Mouse (Mus musculus) stomach, postnatal 0 days (tissue): Measurements from ENCODE around the gene Thsd4. TPM values are rescaled to one million over a fixed set of nuclear protein-coding genes. Genes with fewer than 3 reads are reported as not detected.

Experiments
- ATAC-seq: fragments of 200-750 bp; cut with Nextera tagmentation; 2 replicates; pipeline ENCODE4 v1.8.0; 2017; ENCODE audit not compliant: low FRiP score, low TSS enrichment
- DNase-seq: peaks from one replicate; pipeline ENCODE4 v3.0.0-alpha.2; 2016; ENCODE audit warnings: low spot score
- H3K27ac ChIP-seq: fragments of 300-500 bp; sonication (generic); replicated peaks from 2 replicates; pipeline ENCODE4 v1.5.1; 2014; ENCODE audit warnings: mild to moderate bottlenecking, control low read depth
- H3K27me3 ChIP-seq: fragments of 300-500 bp; sonication (generic); 2 replicates; pipeline ENCODE4 v1.6.1; 2014; ENCODE audit warnings: low read length; ENCODE audit not compliant: control insufficient read depth, insufficient read depth
- H3K36me3 ChIP-seq: fragments of 300-500 bp; sonication (generic); 2 replicates; pipeline ENCODE4 v1.6.1; 2014; ENCODE audit warnings: low read length, mixed read lengths; ENCODE audit not compliant: control insufficient read depth, insufficient read depth
- H3K4me1 ChIP-seq: fragments of 300-500 bp; sonication (generic); replicated peaks from 2 replicates; pipeline ENCODE4 v1.6.1; 2014; ENCODE audit warnings: antibody characterized with exemption; ENCODE audit not compliant: control insufficient read depth, insufficient read depth
- H3K4me2 ChIP-seq: fragments of 300-500 bp; sonication (generic); replicated peaks from 2 replicates; pipeline ENCODE4 v1.6.1; 2014; ENCODE audit warnings: low read depth, mild to moderate bottlenecking, control low read depth, moderate library complexity
- H3K4me3 ChIP-seq: fragments of 300-500 bp; sonication (generic); 2 replicates; pipeline ENCODE4 v1.5.1; 2014; ENCODE audit warnings: low read depth, low read length, control low read depth
- H3K9ac ChIP-seq: fragments of 300-500 bp; sonication (generic); 2 replicates; pipeline ENCODE4 v1.6.1; 2014; ENCODE audit warnings: mild to moderate bottlenecking, low read length, control low read depth, mixed read lengths
- H3K9me3 ChIP-seq: fragments of 300-500 bp; sonication (generic); 2 replicates; pipeline ENCODE4 v1.6.1; 2016; ENCODE audit warnings: low read length; ENCODE audit not compliant: control insufficient read depth
- CTCF ChIP-seq: IDR thresholded peaks from 2 replicates; pipeline ENCODE4 v1.5.1; 2016; ENCODE audit warnings: antibody characterized with exemption, low read depth, mild to moderate bottlenecking, moderate library complexity
- EP300 ChIP-seq: optimal IDR thresholded peaks from 2 replicates; pipeline ENCODE3; 2016; ENCODE audit warnings: antibody characterized with exemption
- WGBS: fragments of 180-500 bp; shearing (Covaris S2); extraction: QIAGEN DNeasy Blood & Tissue Kit; methylation state at CpG from one replicate; pipeline ENCODE4 v1.1.7; 2014; 5-methylcytosine and 5-hydroxymethylcytosine counted together
- polyA plus RNA-seq: library from polyadenylated mRNA; unstranded; fragments of >200 nt; fragmentation: Nextera tagmentation; extraction: Ambion mirVana; gene quantifications from 2 replicates; pipeline ENCODE4 v1.2.1, GENCODE M21; 2015

Thsd4 gene
- polyA plus RNA-seq, 1 experiment from 2014 or later: 10.7 TPM

GRCm38 (mm10) chr9:60561641-60562289 is 39.9 kb upstream of the Thsd4 start:
- no peaks in the 10 kb centered on the region for H3K27me3 ChIP-seq
- H3K4me2 ChIP-seq: 0 out of 2 replicates have a peak overlapping the region, but pooled peaks have one; percentile 34
- H3K4me3 ChIP-seq: no peak overlapping the region
- H3K27ac ChIP-seq: no peak overlapping the region
- ATAC-seq (no peak), DNase-seq (no peak)
- WGBS: 49% methylated on average over 9 of the region's 9 CpGs
- no peaks in the 10 kb centered on the region for H3K36me3 ChIP-seq
- no peak overlapping the region for H3K9ac ChIP-seq
- TF ChIP-seq EP300: no peak
- no peak for TF ChIP-seq CTCF
- 0 out of 2 replicates have a peak, but pooled peaks cover 4% of the 10 kb centered on the region for H3K4me1 ChIP-seq
- H3K9me3 ChIP-seq: no peaks in the 10 kb centered on the region

- no peak overlapping the region for H3K9ac ChIP-seq
- no peak overlapping the region for H3K4me3 ChIP-seq
- H3K36me3 ChIP-seq: no peaks in the 10 kb centered on the region
- no peaks in the 10 kb centered on the region for H3K27me3 ChIP-seq
- H3K4me1 ChIP-seq: 0 out of 2 replicates have a peak, but pooled peaks cover 4% of the 10 kb centered on the region
- ATAC-seq (no peak), DNase-seq (no peak)
- H3K4me2 ChIP-seq: no peak overlapping the region
- WGBS: 79% methylated on average over 3 of the region's 3 CpGs
- no peak overlapping the region for H3K27ac ChIP-seq
- no peaks in the 10 kb centered on the region for H3K9me3 ChIP-seq
- no peak for TF ChIP-seq CTCF
- no peak for TF ChIP-seq EP300
These were observed 36.7 kb upstream of the Thsd4 start for GRCm38 (mm10) chr9:60558507-60558906.

GRCm38 (mm10) chr9:60551238-60551637 is 29.4 kb upstream of the Thsd4 start:
- Histone ChIP-seq H3K27me3 (no peaks in the 10 kb centered on the region), H3K9ac (no peak overlapping the region), H3K36me3 (no peaks in the 10 kb centered on the region), H3K4me1 (no peaks in the 10 kb centered on the region), H3K9me3 (no peaks in the 10 kb centered on the region), H3K4me2 (no peak overlapping the region), H3K27ac (no peak overlapping the region), H3K4me3 (no peak overlapping the region)
- peak; percentile 55 for TF ChIP-seq CTCF
- no peak for TF ChIP-seq EP300
- DNase-seq (no peak), ATAC-seq (no peak)
- WGBS: 90% methylated on average over 4 of the region's 4 CpGs

- H3K27ac ChIP-seq: no peak overlapping the region
- TF ChIP-seq EP300 (no peak), CTCF (peak; percentile 95)
- H3K27me3 ChIP-seq: no peaks in the 10 kb centered on the region
- no peaks in the 10 kb centered on the region; the same call in 1 of the 2 replicates for H3K4me1 ChIP-seq
- no peak overlapping the region for H3K4me3 ChIP-seq
- no peak overlapping the region for H3K9ac ChIP-seq
- ATAC-seq: peak; percentile 36; the same call in 1 of the 2 replicates
- H3K4me2 ChIP-seq: no peak overlapping the region
- WGBS: 26% methylated on average over 4 of the region's 4 CpGs
- H3K9me3 ChIP-seq: no peaks in the 10 kb centered on the region
- peak; percentile 82 for DNase-seq
- no peaks in the 10 kb centered on the region for H3K36me3 ChIP-seq
These were observed 26.3 kb upstream of the Thsd4 start for GRCm38 (mm10) chr9:60548182-60548581.

GRCm38 (mm10) chr9:60546169-60546568 is 24.3 kb upstream of the Thsd4 start:
- no peak overlapping the region for H3K9ac ChIP-seq
- no peaks in the 10 kb centered on the region for H3K9me3 ChIP-seq
- H3K4me3 ChIP-seq: no peak overlapping the region
- H3K4me2 ChIP-seq: no peak overlapping the region
- H3K27ac ChIP-seq: peak overlapping the region; percentile 84
- no peaks in the 10 kb centered on the region; the same call in 1 of the 2 replicates for H3K4me1 ChIP-seq
- WGBS: 74% methylated on average over 2 of the region's 2 CpGs
- no peaks in the 10 kb centered on the region for H3K27me3 ChIP-seq
- no peak for DNase-seq
- no peak for ATAC-seq
- TF ChIP-seq CTCF (no peak), EP300 (no peak)
- no peaks in the 10 kb centered on the region for H3K36me3 ChIP-seq

- H3K27me3 ChIP-seq: no peaks in the 10 kb centered on the region
- peak overlapping the region; percentile 84 for H3K27ac ChIP-seq
- no peaks in the 10 kb centered on the region for H3K9me3 ChIP-seq
- peak; percentile 85 for DNase-seq
- no peaks in the 10 kb centered on the region for H3K36me3 ChIP-seq
- H3K4me1 ChIP-seq: no peaks in the 10 kb centered on the region; the same call in 1 of the 2 replicates
- TF ChIP-seq CTCF: no peak
- no peak for TF ChIP-seq EP300
- no peak overlapping the region for H3K9ac ChIP-seq
- peak overlapping the region; percentile 29; the same call in 1 of the 2 replicates for H3K4me2 ChIP-seq
- WGBS: 49% methylated on average over 13 of the region's 13 CpGs
- ATAC-seq: peak; percentile 91
- no peak overlapping the region for H3K4me3 ChIP-seq
These were observed 23.7 kb upstream of the Thsd4 start for GRCm38 (mm10) chr9:60545361-60546096.
